Comparison of ENCODE assay signal across 8 mouse cellular contexts in the genomic region with DNA sequence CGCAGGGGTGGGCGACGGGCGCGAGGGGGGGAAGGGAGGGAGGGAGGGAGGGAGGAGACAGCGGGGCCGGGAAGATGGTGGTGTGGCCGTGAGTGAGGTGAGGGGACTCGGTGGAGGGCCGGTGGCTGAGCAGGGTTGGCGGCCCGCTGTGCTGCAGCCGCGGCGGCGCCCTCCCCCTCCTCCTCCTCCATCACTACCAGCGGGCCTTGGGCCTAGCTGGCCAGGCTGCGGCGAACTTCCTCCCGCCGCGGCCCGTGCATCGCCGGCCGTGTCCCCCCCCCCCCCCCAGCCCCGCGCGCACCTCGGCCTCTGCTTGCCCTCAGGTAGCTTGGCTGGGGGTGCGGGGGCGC. TPM values are rescaled to one million over a fixed set of nuclear protein-coding genes. Genes with fewer than 3 reads are reported as not detected.
DNase-seq lines count a peak whose midpoint lies in the region; ATAC-seq and TF ChIP-seq lines count a peak whose summit lies in the region.

No protein-coding gene starts in this region.

- peaks cover 37% of the 10 kb centered on the region for H3K36me3 ChIP-seq in heart, adult 2 months (ENCODE audit: control insufficient read depth, insufficient read depth, low read length)
- H3K36me3 ChIP-seq in lung, postnatal 0 days (ENCODE audit: insufficient read depth, low read length), result peaks cover 7% of the 10 kb centered on the region; the same call in 1 of the 2 replicates

- no peak for TF ChIP-seq CTCF in heart, adult 2 months (IDR thresholded peaks at IDR 0.05)
- TF ChIP-seq CTCF in Patski (IDR thresholded peaks at IDR 0.05), result no peak
- no peak for TF ChIP-seq CTCF in lung, postnatal 0 days (IDR thresholded peaks at IDR 0.05)

- in situ Hi-C loops in Patski (cut with MboI; ENCODE audit: low pct_unique_long_range_greater_than_20kb), result no loop called here

- H3K9me3 ChIP-seq in lung, postnatal 0 days (ENCODE audit: low read length), result no peaks in the 10 kb centered on the region

- H3K27ac ChIP-seq in heart, adult 2 months, result peak overlapping the region; percentile 94
- peak overlapping the region; percentile 98 for H3K27ac ChIP-seq in lung, postnatal 0 days (ENCODE audit: low read length)

- peak overlapping the region; percentile 92 for H3K4me3 ChIP-seq in heart, adult 2 months
- H3K4me3 ChIP-seq in lung, postnatal 0 days (ENCODE audit: low read depth, low read length), result peak overlapping the region; percentile 75

- ATAC-seq in Patski, result peak; percentile 36
- peak; percentile 29 for ATAC-seq in lung, postnatal 0 days

- H3K79me2 ChIP-seq in heart, adult 2 months (replicated peaks; ENCODE audit: control insufficient read depth, insufficient read depth, low read length), result peaks cover 6% of the 10 kb centered on the region; the same call in 1 of the 2 replicates

- no peak for TF ChIP-seq POLR2A in heart, adult 2 months (IDR thresholded peaks at IDR 0.05; ENCODE audit: insufficient read depth, low read depth, low read length)

- 2% methylated on average over 22 of the region's 32 CpGs for WGBS in heart, adult 2 months
- 6% methylated on average over 3 of the region's 32 CpGs for WGBS in lung, postnatal 0 days

- no peak for TF ChIP-seq EP300 in heart, adult 2 months (IDR thresholded peaks at IDR 0.05; ENCODE audit: insufficient read depth, low read depth, low read length)
- no peak for TF ChIP-seq EP300 in lung, postnatal 0 days (IDR thresholded peaks at IDR 0.05)

- CTCF ChIA-PET in Patski (lab: Charles Lee), result no interaction called here

- H3K4me2 ChIP-seq in lung, postnatal 0 days (replicated peaks; ENCODE audit: low read depth, low read length), result peak overlapping the region; percentile 81

- intact Hi-C loops in heart, adult 2 months (cut with DNase I), result loop anchor here (5.0 kb wide), 1 partner anchor 110 kb away; the partner anchor contains the start of genes Prelid1 and Rab24

- H3K4me1 ChIP-seq in heart, adult 2 months (ENCODE audit: control insufficient read depth, insufficient read depth, low read length), result peaks cover 22% of the 10 kb centered on the region
- peaks cover 21% of the 10 kb centered on the region; the same call in 1 of the 2 replicates for H3K4me1 ChIP-seq in lung, postnatal 0 days (ENCODE audit: insufficient read depth, low read depth, low read length)

- POLR2A ChIA-PET in Patski (lab: Charles Lee), result interaction anchor here (1.8 to 2.3 kb wide), 2 partner anchors 15 to 22 kb away, joined by 5 to 6 read pairs; no protein-coding TSS in a partner anchor

- DNase-seq in heart, adult 2 months, result peak in 1 of 2 experiments; percentile 84
- DNase-seq in heart, adult 11 months, result no peak
- DNase-seq in Patski (ENCODE audit: low read depth, low spot score), result no peak
- DNase-seq in frontal cortex, postnatal 36 days (ENCODE audit: low spot score in 2 of 2), result peak; percentile 28 to 52
- DNase-seq in kidney, adult 18-20 months, result peak; percentile 73
- DNase-seq in lung, postnatal 0 days (ENCODE audit: low spot score), result peak; percentile 82
- DNase-seq in right cerebral cortex, postnatal 4 days, result peak; percentile 63
- no peak for DNase-seq in gastrocnemius, postnatal 25 days

- H3K9ac ChIP-seq in heart, adult 2 months (ENCODE audit: low read depth, low read length), result peak overlapping the region; percentile 96
- H3K9ac ChIP-seq in lung, postnatal 0 days (replicated peaks; ENCODE audit: low read depth), result peak overlapping the region; percentile 88

- H3K27me3 ChIP-seq in heart, adult 2 months (ENCODE audit: control insufficient read depth, insufficient read depth, low read length), result no peaks in the 10 kb centered on the region
- H3K27me3 ChIP-seq in Patski, result no peaks in the 10 kb centered on the region
- H3K27me3 ChIP-seq in lung, postnatal 0 days (replicated peaks; ENCODE audit: insufficient read depth, low read length), result no peaks in the 10 kb centered on the region

RNA-seq across cellular contexts. Expression of gene Nsd1, which starts 2.4 kb away (rescaled TPM):
- total RNA-seq in heart, adult 2 months (2021), result 10 to 100 TPM; 52.5 to 55.8 TPM
- 11.0 and 18.4 TPM in 2 replicates for polyA plus RNA-seq in heart, adult 2 months (2012; rRNA removed)
- 15.1 TPM for polyA plus RNA-seq in Patski (2021)
- 52.4 and 55.7 TPM in 2 replicates for polyA plus RNA-seq in lung, postnatal 0 days (2015; fragmentation: Nextera tagmentation; extraction: Ambion mirVana)
- total RNA-seq in gastrocnemius, postnatal 25 days (2021), result 10 to 100 TPM; 46.0 to 51.2 TPM

RNA-seq across cellular contexts. Expression of gene Fgfr4, which starts 59.5 kb away (rescaled TPM):
- total RNA-seq in heart, adult 2 months (2021), result under 1 TPM; 0.07 to 0.21 TPM
- polyA plus RNA-seq in heart, adult 2 months (2012; rRNA removed), result 0.21 and 0.70 TPM in 2 replicates
- 2.6 TPM for polyA plus RNA-seq in Patski (2021)
- 18.9 and 19.3 TPM in 2 replicates for polyA plus RNA-seq in lung, postnatal 0 days (2015; fragmentation: Nextera tagmentation; extraction: Ambion mirVana)
- 1 to 10 TPM; 2.4 to 3.1 TPM for total RNA-seq in gastrocnemius, postnatal 25 days (2021)

Comparison
In these comparisons a context has a peak if more than half of its experiments do, and no peak if none do; other contexts are left out.
1. DNase-seq: peak in frontal cortex, postnatal 36 days (2 of 2), kidney, adult 18-20 months (single experiment), lung, postnatal 0 days (single experiment) and right cerebral cortex, postnatal 4 days (single experiment); none in heart, adult 11 months (single experiment), Patski (single experiment) and gastrocnemius, postnatal 25 days (single experiment).